Mouse (Mus musculus) midbrain, embryonic 11.5 days (tissue): ENCODE results near the gene Pde3a. TPM values are rescaled to one million over a fixed set of nuclear protein-coding genes. Genes with fewer than 3 reads are reported as not detected.

Experiments used
- ATAC-seq: fragments of 200-750 bp; cut with Nextera tagmentation; 2 replicates; pipeline ENCODE4 v1.8.0; 2017; ENCODE audit warnings: moderate TSS enrichment, moderate library complexity; ENCODE audit not compliant: low FRiP score
- DNase-seq: peaks from one replicate; pipeline ENCODE4 v3.0.0; 2015; ENCODE audit warnings: low spot score; ENCODE audit errors: missing footprints
- H3K27ac ChIP-seq: fragments of 300-500 bp; sonication (generic); 2 replicates; pipeline ENCODE4 v1.5.1; 2014; ENCODE audit warnings: low read depth, low read length
- H3K27me3 ChIP-seq: fragments of 300-500 bp; sonication (generic); 2 replicates; pipeline ENCODE4 v1.6.1; 2014; ENCODE audit warnings: mild to moderate bottlenecking, low read length, moderate library complexity, mixed read lengths; ENCODE audit not compliant: control insufficient read depth, insufficient read depth
- H3K36me3 ChIP-seq: fragments of 300-500 bp; sonication (generic); 2 replicates; pipeline ENCODE4 v1.6.1; 2014; ENCODE audit warnings: mild to moderate bottlenecking, low read length, moderate library complexity, mixed read lengths; ENCODE audit not compliant: control insufficient read depth, insufficient read depth
- H3K4me1 ChIP-seq: fragments of 300-500 bp; sonication (generic); 2 replicates; pipeline ENCODE4 v1.6.1; 2014; ENCODE audit warnings: low read length; ENCODE audit not compliant: control insufficient read depth, insufficient read depth
- H3K4me2 ChIP-seq: fragments of 300-500 bp; sonication (generic); 2 replicates; pipeline ENCODE4 v1.6.1; 2014; ENCODE audit warnings: mild to moderate bottlenecking, moderate library complexity
- H3K4me3 ChIP-seq: fragments of 300-500 bp; sonication (generic); 2 replicates; pipeline ENCODE4 v1.5.1; 2014; ENCODE audit warnings: low read depth, low read length
- H3K9ac ChIP-seq: fragments of 300-500 bp; sonication (generic); 2 replicates; pipeline ENCODE4 v1.6.1; 2014; ENCODE audit warnings: low read length
- H3K9me3 ChIP-seq: fragments of 300-500 bp; sonication (generic); 2 replicates; pipeline ENCODE4 v1.6.1; 2016; ENCODE audit warnings: low read length; ENCODE audit not compliant: control insufficient read depth
- WGBS: fragments of 180-500 bp; shearing (Covaris S2); extraction: QIAGEN DNeasy Blood & Tissue Kit; methylation state at CpG from one replicate; pipeline ENCODE4 v1.1.7; 2014; 5-methylcytosine and 5-hydroxymethylcytosine counted together
- polyA plus RNA-seq: library from polyadenylated mRNA; unstranded; fragments of >200 nt; fragmentation: Nextera tagmentation; extraction: Ambion mirVana; gene quantifications from 2 replicates; pipeline ENCODE4 v1.2.1, GENCODE M21; 2014

Gene Pde3a
- polyA plus RNA-seq, 1 experiment from 2014 or later = 2.1 TPM

DNA sequence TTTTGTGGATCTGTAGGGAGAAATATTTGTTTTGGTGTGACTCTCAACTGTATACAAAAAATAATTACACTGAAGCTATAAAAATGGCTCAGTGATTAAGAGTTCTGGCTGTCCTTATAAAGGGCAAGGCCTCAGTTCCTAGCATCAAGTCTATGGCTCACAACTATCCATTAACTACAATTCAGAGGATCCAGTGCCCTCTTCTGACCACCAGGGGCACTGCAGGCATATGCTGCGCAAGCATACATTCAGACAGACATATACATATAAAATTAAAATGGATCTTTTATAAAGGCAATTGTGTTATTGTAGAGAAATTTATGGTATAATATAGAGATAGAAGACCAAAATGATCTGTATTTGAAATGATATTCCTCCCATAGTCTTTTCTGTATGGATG lies 181.1 kb downstream of the Pde3a start:
- Histone ChIP-seq H3K36me3 (no peaks in the 10 kb centered on the region), H3K4me3 (no peak overlapping the region), H3K4me2 (no peak overlapping the region), H3K27me3 (no peaks in the 10 kb centered on the region), H3K9ac (no peak overlapping the region), H3K4me1 (peaks cover 4% of the 10 kb centered on the region; the same call in 1 of the 2 replicates), H3K9me3 (no peaks in the 10 kb centered on the region; the same call in 1 of the 2 replicates), H3K27ac (no peak overlapping the region)
- DNase-seq (no peak), ATAC-seq (no peak)
- WGBS = 97% methylated on average over 1 of the region's 1 CpGs

DNA sequence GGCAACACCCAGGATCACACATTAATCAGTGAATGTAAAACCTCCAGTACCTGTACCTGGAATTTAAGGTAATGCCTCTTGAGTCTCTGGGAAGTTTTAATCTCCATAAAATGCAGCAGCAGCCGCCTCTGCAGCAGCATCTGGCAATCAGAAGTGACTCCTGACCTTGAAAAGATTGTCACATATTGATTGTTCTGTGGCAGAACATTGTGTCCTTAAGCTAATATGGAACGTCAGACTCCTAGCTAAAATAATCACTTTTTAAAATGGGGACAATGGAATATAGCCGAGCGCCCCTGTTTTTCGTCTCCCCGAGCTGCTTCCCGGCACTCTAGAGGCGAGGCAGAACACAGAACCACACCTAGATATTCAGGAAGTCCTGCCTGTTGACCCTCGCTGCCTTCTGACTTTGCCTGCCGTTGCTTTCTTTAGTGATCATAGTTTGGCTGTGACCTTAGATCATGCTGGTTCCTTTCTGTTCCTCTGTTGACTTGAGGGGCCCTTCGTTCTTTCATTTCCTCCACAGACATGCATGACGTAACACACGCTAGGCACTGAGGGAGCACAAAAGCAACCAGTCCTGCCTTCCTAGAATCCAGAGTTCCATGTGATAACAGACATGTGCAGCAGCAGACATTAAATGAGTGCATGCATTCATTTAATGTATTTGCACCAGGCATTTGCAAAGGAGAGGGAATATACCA lies 183.4 kb downstream of the Pde3a start:
- Histone ChIP-seq H3K27ac (no peak overlapping the region), H3K4me2 (no peak overlapping the region), H3K9me3 (no peaks in the 10 kb centered on the region; the same call in 1 of the 2 replicates), H3K9ac (no peak overlapping the region), H3K4me1 (peaks cover 4% of the 10 kb centered on the region; the same call in 1 of the 2 replicates), H3K36me3 (no peaks in the 10 kb centered on the region), H3K4me3 (no peak overlapping the region), H3K27me3 (no peaks in the 10 kb centered on the region)
- WGBS = 86% methylated on average over 13 of the region's 13 CpGs
- no peak for DNase-seq
- ATAC-seq = no peak

DNA sequence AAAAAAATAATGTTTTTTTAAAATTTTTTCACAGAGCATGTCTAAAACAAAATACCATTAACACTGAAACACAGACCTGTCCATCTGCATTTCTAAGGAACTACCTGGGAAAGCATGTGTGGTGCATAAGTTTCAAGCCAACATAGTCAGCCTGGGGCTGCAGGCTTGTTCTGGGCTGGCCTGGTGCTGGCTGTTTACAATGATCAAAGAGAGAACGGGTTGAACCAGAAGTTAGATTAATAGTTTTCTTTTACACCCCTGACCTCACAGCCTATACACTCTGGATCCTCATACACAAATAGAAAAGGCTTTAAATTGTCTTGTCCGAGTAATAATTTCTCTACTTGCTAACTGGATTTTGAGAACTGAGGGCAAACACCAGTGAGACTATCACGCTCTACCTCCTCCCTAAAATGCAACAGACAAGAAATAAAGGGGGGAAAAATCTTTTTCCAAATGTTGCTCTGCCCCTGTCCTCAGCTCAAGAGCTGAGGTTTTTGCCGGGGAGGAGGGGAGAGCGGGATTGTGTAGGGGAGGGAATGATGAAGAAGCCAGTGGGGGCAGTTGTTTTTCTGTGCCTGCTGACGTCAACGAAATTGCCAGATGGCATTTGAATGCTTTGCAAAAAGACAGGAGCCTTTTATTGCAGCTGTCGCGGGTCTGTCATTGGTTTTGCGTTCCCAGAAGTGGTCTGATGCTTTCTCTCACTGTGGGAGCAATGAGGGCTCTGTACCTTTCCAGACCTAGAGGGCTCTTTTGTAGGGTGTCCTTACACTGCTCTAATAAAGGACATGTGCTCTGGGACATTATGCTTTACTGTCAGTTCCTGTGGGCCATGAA lies 185.1 kb downstream of the Pde3a start:
- Histone ChIP-seq H3K27me3 (no peaks in the 10 kb centered on the region), H3K36me3 (no peaks in the 10 kb centered on the region), H3K4me2 (no peak overlapping the region), H3K4me1 (peaks cover 4% of the 10 kb centered on the region; the same call in 1 of the 2 replicates), H3K4me3 (no peak overlapping the region), H3K27ac (no peak overlapping the region), H3K9me3 (no peaks in the 10 kb centered on the region; the same call in 1 of the 2 replicates), H3K9ac (no peak overlapping the region)
- ATAC-seq = peak; percentile 54
- no peak for DNase-seq
- WGBS = 69% methylated on average over 10 of the region's 10 CpGs

DNA sequence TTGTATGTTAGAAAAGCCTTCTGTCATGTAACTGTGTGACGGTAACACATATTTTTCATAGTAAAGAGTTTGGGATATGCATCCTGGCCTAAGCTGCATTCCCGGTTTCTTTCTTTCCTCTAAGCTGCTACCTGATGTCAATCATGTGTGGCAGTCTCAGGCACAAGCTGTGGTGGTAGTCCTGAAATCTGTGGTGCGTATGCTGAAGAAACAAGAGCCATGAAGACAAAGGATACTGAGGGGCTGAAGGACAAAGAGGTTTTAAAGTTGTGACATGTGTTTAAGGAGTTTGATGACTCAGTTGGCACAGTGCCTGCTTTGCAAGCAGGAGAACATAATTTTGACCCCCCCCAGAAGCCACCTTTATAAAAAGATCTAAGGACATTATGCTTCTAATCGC lies 186.1 kb downstream of the Pde3a start:
- Histone ChIP-seq H3K4me2 (no peak overlapping the region), H3K27me3 (no peaks in the 10 kb centered on the region), H3K4me3 (no peak overlapping the region), H3K4me1 (peaks cover 4% of the 10 kb centered on the region; the same call in 1 of the 2 replicates), H3K36me3 (no peaks in the 10 kb centered on the region), H3K27ac (no peak overlapping the region), H3K9ac (no peak overlapping the region), H3K9me3 (no peaks in the 10 kb centered on the region; the same call in 1 of the 2 replicates)
- WGBS = 76% methylated on average over 4 of the region's 4 CpGs
- ATAC-seq (no peak), DNase-seq (no peak)

DNA sequence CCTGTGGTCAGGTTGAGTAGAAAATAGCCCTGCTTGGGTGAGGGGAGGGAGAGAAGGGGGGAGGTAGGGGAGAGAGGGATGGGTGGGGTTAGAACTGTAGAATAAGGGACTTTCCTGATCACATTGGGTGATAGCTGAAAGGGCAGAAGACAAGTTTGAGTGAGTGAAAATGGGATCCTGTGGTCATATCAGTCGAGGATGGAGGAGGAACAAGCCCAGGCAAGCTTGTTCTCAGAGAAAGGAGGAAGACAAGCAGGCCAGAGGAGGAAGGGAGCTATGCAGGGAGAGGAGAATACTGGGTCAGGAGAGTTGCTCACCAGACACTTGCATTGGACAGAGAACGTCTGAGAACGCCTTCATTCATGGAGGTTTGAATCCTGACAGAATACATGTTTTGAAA lies 190.9 kb downstream of the Pde3a start:
- Histone ChIP-seq H3K27ac (no peak overlapping the region), H3K9ac (no peak overlapping the region), H3K9me3 (no peaks in the 10 kb centered on the region), H3K4me2 (no peak overlapping the region), H3K27me3 (no peaks in the 10 kb centered on the region), H3K4me1 (no peaks in the 10 kb centered on the region), H3K4me3 (no peak overlapping the region), H3K36me3 (no peaks in the 10 kb centered on the region)
- 75% methylated on average over 3 of the region's 3 CpGs for WGBS
- ATAC-seq = no peak
- DNase-seq = no peak

DNA sequence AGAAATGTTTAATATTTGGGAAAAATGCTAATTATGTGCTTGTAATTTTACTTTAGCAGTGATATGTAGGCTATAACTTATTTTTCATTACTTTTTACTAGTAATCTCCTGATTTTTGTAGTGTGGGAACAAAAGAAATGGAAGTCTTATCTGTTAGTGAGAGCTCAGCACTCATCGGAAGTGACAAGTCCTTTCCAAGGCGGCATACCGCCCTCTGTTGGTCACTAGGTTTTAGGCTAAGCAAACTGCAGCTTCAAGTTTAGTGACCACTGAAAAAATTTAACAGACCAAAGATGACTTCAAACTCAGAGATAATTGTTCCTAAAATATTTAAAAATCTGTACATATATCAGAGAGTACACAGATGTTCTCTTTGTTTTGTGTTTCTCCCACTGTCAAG lies 198.5 kb downstream of the Pde3a start:
- ATAC-seq (peak; percentile 58; the same call in 1 of the 2 replicates), DNase-seq (peak; percentile 94)
- no peak overlapping the region for H3K4me2 ChIP-seq
- H3K27me3 ChIP-seq = no peaks in the 10 kb centered on the region
- no peaks in the 10 kb centered on the region for H3K4me1 ChIP-seq
- H3K4me3 ChIP-seq = no peak overlapping the region
- no peak overlapping the region for H3K9ac ChIP-seq
- no peak overlapping the region for H3K27ac ChIP-seq
- H3K36me3 ChIP-seq = no peaks in the 10 kb centered on the region
- 12% methylated on average over 3 of the region's 3 CpGs for WGBS
- no peaks in the 10 kb centered on the region for H3K9me3 ChIP-seq

DNA sequence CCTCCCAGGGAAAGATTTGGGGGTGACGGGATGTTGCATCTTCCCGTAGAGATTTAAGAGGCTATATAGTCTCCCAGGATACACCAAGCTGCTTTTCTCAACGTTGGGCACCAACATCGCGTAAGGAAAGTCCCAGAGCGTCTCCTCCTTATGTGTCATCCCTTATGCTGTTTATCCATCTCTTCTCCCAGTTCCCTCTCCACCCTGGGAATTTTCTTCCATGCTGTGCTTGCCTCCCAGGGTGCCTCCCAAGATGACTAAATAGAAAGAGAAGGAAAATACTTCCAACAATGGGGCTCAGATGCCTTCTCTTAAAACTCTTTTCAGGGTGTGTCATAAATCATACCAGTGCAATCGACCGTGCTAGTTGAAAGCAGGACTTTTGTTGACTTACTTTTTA lies 199.8 kb downstream of the Pde3a start:
- 86% methylated on average over 8 of the region's 8 CpGs for WGBS
- DNase-seq = no peak
- H3K27me3 ChIP-seq = no peaks in the 10 kb centered on the region
- H3K9ac ChIP-seq = no peak overlapping the region
- ATAC-seq = no peak
- no peaks in the 10 kb centered on the region for H3K4me1 ChIP-seq
- H3K4me3 ChIP-seq = no peak overlapping the region
- H3K9me3 ChIP-seq = no peaks in the 10 kb centered on the region
- no peak overlapping the region for H3K27ac ChIP-seq
- H3K4me2 ChIP-seq = no peak overlapping the region
- no peaks in the 10 kb centered on the region for H3K36me3 ChIP-seq

DNA sequence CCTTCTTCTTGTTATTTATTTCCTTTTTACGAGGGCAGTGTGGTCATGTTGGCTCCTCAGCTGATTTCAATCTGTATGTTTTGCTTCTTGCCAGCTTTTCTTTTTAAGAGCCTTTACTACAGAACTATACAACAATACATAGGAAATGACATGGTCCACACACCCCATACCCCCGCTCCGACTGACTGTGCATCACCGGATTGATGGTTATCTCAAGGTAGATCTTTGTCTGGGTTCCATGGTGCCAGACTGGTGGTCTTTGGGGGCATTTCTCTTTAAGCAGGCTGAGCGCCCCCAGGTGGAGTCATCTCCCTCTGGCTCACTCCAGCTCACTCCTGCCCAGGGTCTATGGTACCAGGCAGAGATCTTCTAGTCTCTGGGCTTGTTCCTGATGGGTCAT lies 206.3 kb downstream of the Pde3a start:
- Histone ChIP-seq H3K4me1 (no peaks in the 10 kb centered on the region), H3K9me3 (no peaks in the 10 kb centered on the region), H3K4me2 (no peak overlapping the region), H3K27me3 (no peaks in the 10 kb centered on the region), H3K9ac (no peak overlapping the region), H3K27ac (no peak overlapping the region), H3K36me3 (no peaks in the 10 kb centered on the region), H3K4me3 (no peak overlapping the region)
- ATAC-seq (no peak), DNase-seq (no peak)
- WGBS = 76% methylated on average over 5 of the region's 5 CpGs

DNA sequence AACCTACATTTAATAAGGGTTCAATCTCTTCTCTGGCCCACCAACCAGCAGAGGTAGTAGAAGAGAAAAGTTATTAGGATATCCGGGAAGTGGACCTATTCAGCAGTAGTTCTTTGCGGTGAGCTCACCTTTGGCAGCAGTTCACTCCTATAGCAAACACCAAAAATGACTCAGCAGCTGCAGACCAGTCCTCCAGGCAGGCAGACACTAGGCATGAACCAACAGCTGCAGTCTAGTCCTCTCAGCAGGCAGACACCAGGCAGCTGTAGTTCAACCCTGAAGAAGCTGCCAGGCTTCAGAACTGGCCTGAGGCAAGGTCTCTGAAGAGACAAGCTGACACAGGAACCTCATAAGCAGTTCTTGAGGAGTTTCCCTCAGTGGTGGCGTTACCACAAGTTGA lies 207.5 kb downstream of the Pde3a start:
- DNase-seq = no peak
- no peaks in the 10 kb centered on the region for H3K9me3 ChIP-seq
- H3K4me2 ChIP-seq = no peak overlapping the region
- no peaks in the 10 kb centered on the region for H3K27me3 ChIP-seq
- H3K27ac ChIP-seq = no peak overlapping the region
- no peak overlapping the region for H3K4me3 ChIP-seq
- H3K9ac ChIP-seq = no peak overlapping the region
- no peaks in the 10 kb centered on the region for H3K36me3 ChIP-seq
- no peaks in the 10 kb centered on the region for H3K4me1 ChIP-seq
- WGBS = 89% methylated on average over 3 of the region's 3 CpGs
- ATAC-seq = no peak
